Mouse (Mus musculus) CH12.LX (cell line): ENCODE data around the gene Elovl5.
A peak's percentile ranks its signal among the peaks of the same experiment; 100 is the strongest.

Experiments
- CTCF ChIP-seq, 2 experiments: IDR thresholded peaks in 1 of 2; conservative IDR thresholded peaks in 1 of 2; 2 replicates each; pipeline ENCODE4 v1.5.1; 2011 to 2012; ENCODE audit warnings: low read depth in 2 of 2, low read length in 2 of 2, improper control_type of control experiment in 1 of 2, inconsistent platforms in 1 of 2, mild to moderate bottlenecking in 1 of 2, moderate library complexity in 1 of 2
- E2F4 ChIP-seq: IDR thresholded peaks from 2 replicates; pipeline ENCODE4 v1.6.1; 2011; ENCODE audit warnings: low read depth, low read length, improper control_type of control experiment; ENCODE audit not compliant: insufficient replicate concordance
- GABPA ChIP-seq: IDR thresholded peaks from 2 replicates; pipeline ENCODE4 v1.6.1; 2012; ENCODE audit warnings: low read depth, low read length, improper control_type of control experiment, inconsistent platforms; ENCODE audit not compliant: insufficient replicate concordance
- MXI1 ChIP-seq: IDR thresholded peaks from 2 replicates; pipeline ENCODE4 v1.6.1; 2011; ENCODE audit warnings: mild to moderate bottlenecking, low read depth, low read length, improper control_type of control experiment
- TCF12 ChIP-seq: IDR thresholded peaks from 2 replicates; pipeline ENCODE4 v1.6.1; 2014; ENCODE audit warnings: low read depth, mild to moderate bottlenecking, inconsistent platforms, low read length, improper control_type of control experiment
- USF2 ChIP-seq: conservative IDR thresholded peaks from 2 replicates; pipeline ENCODE4 v1.6.1; 2011; ENCODE audit warnings: low read depth, low read length, improper control_type of control experiment

DNA sequence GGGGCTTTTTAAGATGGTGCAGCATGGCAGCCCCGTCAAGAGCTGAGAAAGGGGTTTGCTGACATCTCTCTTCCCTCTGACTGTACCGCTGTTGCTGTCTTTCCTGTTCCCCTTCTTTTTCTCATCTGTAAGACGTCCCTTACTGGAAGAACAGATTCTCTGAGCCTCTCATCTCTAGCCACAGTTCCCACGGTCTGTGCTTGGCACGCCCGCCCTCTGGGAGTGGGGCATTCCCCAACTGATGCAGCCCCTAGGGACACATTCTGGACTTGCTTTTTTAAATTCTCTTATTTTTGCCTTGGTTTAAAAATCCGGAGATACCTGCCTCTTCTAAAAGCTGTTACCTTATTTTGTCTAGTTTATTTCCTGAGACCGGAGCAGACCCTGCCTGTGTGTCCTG, 73.1 kb downstream of the Elovl5 start:
- TF ChIP-seq GABPA (no peak), CTCF (conservative IDR thresholded peaks at IDR 0.05 in 1 of 2, IDR thresholded peaks at IDR 0.05 in 1 of 2; ENCODE audit: low read depth in 2 of 2, low read length in 2 of 2) (no peak), E2F4 (no peak), TCF12 (peak; percentile 33; the same call in 1 of the 2 replicates), MXI1 (0 out of 2 replicates have a peak, but pooled peaks have one; percentile 33), USF2 (no peak)
